Mouse (Mus musculus): Measurements from ENCODE around the gene Ces3b. TPM values are rescaled to one million over a fixed set of nuclear protein-coding genes. Genes with fewer than 3 reads are reported as not detected.
"Not testable (repeated sequence)": the region's sequence is repeated elsewhere in the genome, so short reads cannot be mapped to it uniquely, and the experiment has no call there.

The Ces3b gene
- not detected for total RNA-seq (2021)
- long read RNA-seq, experiment 1, result 0 reads
- long read RNA-seq, experiment 2, result 0 reads

DNA sequence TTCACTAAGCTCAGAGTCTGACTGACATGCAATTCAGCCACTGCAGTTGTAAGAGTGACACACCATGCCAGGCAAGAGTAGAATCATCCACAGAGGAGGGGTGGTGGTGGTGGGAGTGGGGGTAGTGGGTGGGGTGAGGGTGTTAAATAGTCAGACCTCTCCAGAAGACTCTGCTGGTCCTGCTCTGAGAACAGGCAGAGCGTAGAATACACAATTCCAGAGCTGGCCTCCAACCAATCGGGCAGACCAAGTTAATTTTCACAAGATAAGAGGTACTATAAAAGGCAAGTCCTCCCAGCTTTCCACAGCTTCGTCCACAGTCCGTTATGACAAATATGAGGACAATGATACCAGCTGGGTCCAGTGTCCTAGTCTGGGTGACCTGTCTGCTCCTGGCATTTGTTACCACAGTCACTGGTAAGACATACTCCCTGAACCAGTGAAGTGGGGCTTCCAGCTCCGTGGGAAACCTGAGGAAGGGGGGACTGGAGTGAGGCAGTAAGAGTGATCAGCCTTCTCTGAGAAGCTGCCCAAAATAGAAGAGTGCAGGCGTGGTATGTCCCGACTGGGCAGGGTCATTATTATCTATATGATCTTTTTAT lies at the start of gene Ces3b:
Gene Ces3b (plus strand): TSS at position 305 of the 602 bp plus-strand sequence.
- no peak for DNase-seq (ENCODE audit: low spot score in 2 of 2)
- Histone ChIP-seq H3K4me3 (no peak within 1 kb of the TSS), H3K27ac (no peak within 1 kb of the TSS)
- TF ChIP-seq CTCF (conservative IDR thresholded peaks at IDR 0.05), result no peak

DNA sequence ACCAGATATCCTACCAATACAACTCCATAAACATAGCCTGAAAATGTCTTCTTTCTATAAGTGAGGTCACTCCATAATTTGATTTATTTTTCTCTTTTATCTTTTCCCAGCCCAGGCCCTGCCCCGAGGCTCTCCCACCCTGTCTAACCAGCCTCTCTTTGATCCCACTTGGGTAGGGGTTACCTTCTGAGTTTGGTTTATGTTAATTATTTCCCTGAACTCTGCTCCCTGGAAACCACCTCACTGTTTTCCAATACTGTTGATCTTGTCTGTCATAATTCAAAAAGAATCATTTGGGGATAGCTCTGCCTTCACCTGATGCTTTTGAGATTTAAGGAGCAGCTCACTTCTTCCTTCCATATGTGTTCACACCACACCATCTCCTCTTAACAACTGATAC lies 40.0 kb upstream of the Ces3b start:
- no peak for DNase-seq (ENCODE audit: low spot score in 2 of 2)
- TF ChIP-seq CTCF (conservative IDR thresholded peaks at IDR 0.05), result no peak
- H3K27ac ChIP-seq, result no peak overlapping the region
- no peak overlapping the region for H3K4me3 ChIP-seq

DNA sequence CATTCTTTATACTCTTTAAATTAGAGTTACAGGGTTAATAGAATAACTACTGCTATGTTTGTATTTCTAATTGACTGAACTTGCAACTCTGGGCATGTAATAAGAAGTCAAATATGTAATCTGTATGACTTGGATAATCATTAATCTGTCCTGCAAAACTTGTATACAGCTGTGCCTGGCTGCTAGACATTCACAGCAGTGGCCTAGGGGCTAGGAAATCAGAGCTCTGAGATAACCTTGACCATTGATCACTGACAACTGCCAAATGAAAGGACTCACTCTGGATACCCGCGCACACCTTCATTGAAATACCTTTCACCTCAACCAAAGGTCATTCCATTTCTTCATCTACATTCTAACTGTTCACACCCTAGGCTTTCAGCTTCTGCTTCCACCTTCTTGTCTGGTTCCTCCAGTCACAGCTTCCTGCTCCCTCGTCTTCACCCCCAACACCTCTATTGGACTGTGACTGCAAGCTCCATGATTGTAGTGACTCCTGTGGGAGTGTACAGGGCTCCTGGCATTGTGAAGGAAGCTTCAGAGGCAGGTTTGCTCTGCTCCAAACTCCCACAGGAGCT lies 37.6 kb upstream of the Ces3b start:
- no peak for DNase-seq (ENCODE audit: low spot score in 2 of 2)
- TF ChIP-seq CTCF (conservative IDR thresholded peaks at IDR 0.05), result no peak
- Histone ChIP-seq H3K27ac (no peak overlapping the region), H3K4me3 (no peak overlapping the region)

DNA sequence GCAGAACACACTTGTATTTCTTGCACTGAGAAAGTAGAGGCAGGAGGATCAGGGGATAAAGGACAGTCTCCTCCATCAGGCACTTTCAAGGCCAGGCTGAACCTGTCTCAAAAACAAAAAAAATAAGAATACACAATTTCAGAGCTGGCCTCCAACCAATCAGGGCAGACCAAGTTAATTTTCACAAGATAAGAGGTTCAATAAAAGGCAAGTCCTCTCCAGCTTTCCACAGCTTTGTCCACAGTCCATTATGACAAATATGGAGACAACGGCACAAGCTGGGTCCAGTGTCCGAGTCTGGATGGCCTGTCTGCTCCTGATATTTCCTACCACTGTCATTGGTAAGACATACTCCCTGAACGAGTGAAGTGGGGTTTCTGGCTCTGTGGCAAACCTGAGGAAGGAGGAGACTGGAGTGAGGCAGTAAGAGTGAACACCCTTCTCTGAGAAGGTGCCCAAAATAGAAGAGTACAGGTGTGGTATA lies 35.1 kb upstream of the Ces3b start, which contains the start of gene Ces3a:
Gene Ces3a (plus strand): TSS at position 231 of the 484 bp plus-strand sequence.
- Histone ChIP-seq H3K27ac (no peak within 1 kb of the TSS), H3K4me3 (no peak within 1 kb of the TSS)
- no peak for DNase-seq (ENCODE audit: low spot score in 2 of 2)
- TF ChIP-seq CTCF (conservative IDR thresholded peaks at IDR 0.05), result no peak

DNA sequence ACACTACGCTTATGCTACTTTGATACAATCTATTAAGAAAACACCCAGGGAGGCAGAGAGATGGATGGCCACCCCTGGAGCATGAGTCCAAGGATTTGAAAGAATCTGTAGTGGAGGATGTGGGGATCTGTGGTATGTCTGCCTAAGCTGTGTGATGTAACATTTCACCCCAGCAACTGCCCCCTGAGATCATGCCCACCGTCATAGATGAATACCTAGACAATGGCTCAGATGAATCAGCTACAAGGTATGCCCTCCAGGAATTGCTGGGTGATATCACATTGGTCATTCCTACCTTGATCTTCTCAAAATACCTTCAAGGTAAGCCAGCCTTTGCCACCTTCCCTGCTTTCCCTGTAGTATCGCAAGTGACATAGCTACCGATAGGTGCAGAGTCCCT lies 27.3 kb upstream of the Ces3b start:
- DNase-seq (ENCODE audit: low spot score in 2 of 2), result no peak
- Histone ChIP-seq H3K4me3 (no peak overlapping the region), H3K27ac (no peak overlapping the region)
- no peak for TF ChIP-seq CTCF (conservative IDR thresholded peaks at IDR 0.05)

DNA sequence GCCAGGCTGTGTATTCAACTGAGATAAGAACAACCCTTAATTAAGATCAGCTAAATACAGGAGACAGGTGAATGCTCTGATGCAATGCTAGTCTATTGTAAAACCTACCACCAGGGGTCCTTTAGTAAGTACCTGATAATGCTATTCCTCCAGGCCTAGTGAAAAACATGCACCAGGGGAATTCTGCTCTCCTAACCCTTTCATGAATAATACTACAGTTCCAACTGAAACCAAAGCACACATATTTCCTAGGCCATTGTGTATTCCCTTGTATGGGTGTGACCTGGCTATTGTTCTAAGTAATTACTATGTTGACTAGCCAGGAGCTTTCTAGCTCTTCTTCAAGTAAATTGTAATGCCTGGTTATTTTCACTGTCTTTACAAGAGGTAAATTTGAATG lies 23.5 kb upstream of the Ces3b start:
- H3K4me3 ChIP-seq, result no peak overlapping the region
- no peak overlapping the region for H3K27ac ChIP-seq
- no peak for TF ChIP-seq CTCF (conservative IDR thresholded peaks at IDR 0.05)
- DNase-seq (ENCODE audit: low spot score in 2 of 2), result no peak

DNA sequence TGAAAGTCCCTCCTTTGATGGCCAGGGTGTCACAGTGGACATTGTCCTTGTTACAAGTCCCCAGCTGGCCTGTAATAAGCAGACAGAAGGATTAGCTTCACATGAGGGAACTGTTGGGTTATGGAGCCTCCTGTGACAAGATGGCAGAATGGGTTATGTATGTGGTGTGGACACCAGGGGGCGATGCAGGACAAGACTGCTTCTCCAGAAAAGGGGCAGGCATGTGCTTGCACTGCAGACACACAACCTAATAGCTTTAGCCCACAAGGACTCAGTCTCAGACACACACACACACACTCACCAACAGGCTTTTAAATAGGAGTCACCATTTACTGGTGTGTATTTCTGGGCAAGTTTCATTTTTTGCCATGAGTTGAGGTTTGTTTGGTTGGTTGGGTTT lies 16.8 kb upstream of the Ces3b start:
- no peak overlapping the region for H3K4me3 ChIP-seq
- TF ChIP-seq CTCF (conservative IDR thresholded peaks at IDR 0.05), result peak; percentile 59
- H3K27ac ChIP-seq, result no peak overlapping the region
- DNase-seq (ENCODE audit: low spot score in 2 of 2), result no peak

DNA sequence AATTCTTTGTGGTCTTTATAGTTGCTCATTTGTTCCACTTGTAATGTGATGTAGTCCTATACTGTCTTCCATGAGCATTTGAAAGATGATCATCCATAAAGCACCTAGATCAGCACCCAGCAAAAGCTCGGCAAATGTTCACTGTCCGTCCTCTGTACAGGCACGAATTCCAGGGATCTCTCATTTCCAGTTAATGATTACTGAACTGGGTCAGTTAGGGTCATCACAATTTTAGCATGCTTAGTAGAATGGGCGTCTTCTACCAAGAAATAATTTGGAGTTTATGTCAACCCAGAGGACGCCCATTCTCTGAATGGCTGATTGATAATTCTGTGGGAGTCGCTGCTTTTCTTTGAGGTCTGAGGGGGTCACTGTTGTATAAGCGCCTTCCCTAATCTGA lies 15.6 kb upstream of the Ces3b start:
- not testable (repeated sequence) for DNase-seq (ENCODE audit: low spot score in 2 of 2); H3K4me3 ChIP-seq; H3K27ac ChIP-seq

DNA sequence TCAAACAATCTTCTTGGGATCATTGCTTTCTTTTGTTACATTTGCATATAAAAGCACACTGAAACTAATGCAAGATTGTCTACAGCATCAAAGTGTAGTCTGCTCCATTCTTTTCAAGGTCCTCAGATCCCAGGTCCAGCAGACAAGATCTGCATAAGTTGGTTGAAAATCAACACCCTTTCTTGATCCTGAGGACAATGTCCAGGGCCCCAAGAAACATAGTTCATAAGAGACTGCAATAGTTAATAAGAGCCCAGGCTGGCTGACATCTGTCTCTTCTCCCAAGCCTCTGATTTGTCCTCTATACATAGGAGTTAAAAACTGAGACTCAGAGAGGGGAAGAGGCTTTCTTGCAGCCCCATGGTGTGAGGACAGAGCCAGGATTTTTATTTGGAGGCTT lies 14.6 kb upstream of the Ces3b start:
- no peak overlapping the region for H3K27ac ChIP-seq
- TF ChIP-seq CTCF (conservative IDR thresholded peaks at IDR 0.05), result no peak
- no peak for DNase-seq (ENCODE audit: low spot score in 2 of 2)
- no peak overlapping the region for H3K4me3 ChIP-seq

DNA sequence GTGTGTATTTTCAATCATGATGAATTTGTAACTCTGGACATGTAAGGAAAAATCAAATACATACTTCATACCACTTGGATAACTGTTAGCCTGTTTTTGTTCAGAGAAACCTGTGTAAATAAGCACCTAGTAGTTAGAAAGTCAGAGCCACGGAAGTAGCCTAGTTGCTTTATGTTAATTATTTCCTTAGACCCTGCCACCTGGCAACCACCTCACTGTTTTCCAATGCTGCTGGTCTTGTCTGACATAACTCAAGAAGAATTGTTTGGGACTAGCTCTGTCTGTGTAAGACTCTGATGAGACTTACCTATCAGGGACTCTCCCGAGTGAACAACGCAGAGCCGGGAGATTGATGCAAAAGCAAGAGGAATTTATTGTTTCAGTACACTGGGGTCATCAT lies 7.0 kb upstream of the Ces3b start:
- Histone ChIP-seq H3K27ac (no peak overlapping the region), H3K4me3 (no peak overlapping the region)
- TF ChIP-seq CTCF (conservative IDR thresholded peaks at IDR 0.05), result no peak
- DNase-seq (ENCODE audit: low spot score in 2 of 2), result no peak

DNA sequence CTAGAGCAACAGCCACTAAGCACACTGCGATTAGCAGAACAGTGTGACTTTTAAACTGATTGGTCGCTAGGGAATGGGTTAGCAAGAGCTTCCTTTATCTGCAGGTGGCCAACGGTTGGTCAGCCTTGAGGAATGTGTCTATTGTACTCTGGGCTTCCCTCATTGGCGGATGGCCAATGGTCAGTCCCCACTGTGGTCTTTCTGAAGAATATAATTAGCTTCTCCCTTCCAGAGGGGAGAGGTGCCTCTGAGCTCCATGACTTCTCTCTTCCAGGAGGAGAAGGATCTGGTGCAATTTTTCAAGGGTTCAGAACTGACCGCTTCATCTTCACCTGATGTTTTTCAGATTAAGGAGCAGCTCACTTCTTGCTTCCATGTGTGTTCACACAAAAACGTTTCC lies 6.5 kb upstream of the Ces3b start:
- no peak for DNase-seq (ENCODE audit: low spot score in 2 of 2)
- no peak for TF ChIP-seq CTCF (conservative IDR thresholded peaks at IDR 0.05)
- no peak overlapping the region for H3K27ac ChIP-seq
- no peak overlapping the region for H3K4me3 ChIP-seq

DNA sequence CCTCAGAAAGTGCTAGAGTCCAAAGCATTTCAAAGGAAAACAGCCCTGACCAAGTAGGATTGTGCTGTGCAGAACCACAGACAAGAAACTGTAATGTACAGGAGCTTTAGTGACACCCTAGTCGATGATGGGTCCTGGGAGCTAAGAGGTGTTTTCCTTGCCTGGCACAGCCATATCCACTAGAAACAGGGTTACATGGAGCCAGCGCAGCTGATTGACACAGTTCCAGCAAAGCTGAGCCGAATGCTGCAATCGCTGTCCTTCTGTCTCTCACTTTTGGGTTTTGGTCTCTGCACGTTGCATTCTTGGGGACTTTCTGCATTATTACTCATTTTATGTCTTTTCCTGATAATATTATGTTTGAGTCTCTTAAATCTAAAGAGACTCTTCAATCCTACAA lies 5.0 kb upstream of the Ces3b start:
- no peak overlapping the region for H3K27ac ChIP-seq
- no peak for TF ChIP-seq CTCF (conservative IDR thresholded peaks at IDR 0.05)
- no peak overlapping the region for H3K4me3 ChIP-seq
- no peak for DNase-seq (ENCODE audit: low spot score in 2 of 2)

DNA sequence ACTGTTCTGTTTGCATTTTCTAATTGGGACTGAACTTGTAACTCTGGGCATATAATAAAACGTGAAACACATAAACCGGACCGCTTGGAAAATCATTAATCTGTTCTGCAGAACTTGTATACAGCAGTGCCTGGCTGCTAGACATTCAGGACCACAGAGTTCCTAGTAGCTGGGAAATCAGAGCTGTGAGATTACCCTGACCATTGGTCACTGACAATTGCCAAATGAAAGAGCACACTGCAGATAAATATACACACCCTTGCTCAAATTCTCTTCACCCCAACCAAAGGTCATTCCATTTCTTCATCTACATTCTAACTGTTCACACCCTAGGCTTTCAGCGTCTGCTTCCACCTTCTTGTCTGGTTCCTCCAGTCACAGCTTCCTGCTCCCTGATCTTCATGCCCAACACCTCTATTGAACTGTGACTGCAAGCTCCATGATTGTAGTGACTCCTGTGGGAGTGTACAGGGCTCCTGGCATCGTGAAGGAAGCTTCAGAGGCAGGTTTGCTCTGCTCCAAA lies 2.7 kb upstream of the Ces3b start:
- Histone ChIP-seq H3K27ac (no peak overlapping the region), H3K4me3 (no peak overlapping the region)
- no peak for TF ChIP-seq CTCF (conservative IDR thresholded peaks at IDR 0.05)
- DNase-seq (ENCODE audit: low spot score in 2 of 2), result no peak

DNA sequence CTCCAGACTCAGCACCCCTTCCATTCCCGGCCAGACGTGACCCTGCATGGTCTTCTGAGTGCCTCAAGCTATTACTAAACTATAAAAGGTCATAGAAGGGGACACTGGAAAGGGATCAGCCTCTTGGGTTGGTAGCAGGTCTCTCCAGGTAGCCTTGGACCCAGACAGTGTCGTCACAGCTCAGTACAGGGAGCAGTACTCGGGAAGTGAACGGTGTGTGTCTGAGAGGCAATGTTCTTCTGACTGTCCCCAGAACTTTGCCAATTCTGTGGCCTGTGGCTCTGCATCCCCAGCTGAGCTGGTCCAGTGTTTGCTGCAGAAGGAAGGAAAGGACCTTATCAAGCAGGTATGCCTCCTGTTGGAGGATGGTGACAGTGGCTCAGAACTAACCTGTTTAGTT lies 4.6 kb downstream of the Ces3b start:
- H3K27ac ChIP-seq; DNase-seq (ENCODE audit: low spot score in 2 of 2); H3K4me3 ChIP-seq: not testable (repeated sequence)
